Mouse (Mus musculus): ENCODE data around the gene Tada2b. TPM values are rescaled to one million over a fixed set of nuclear protein-coding genes. Genes with fewer than 3 reads are reported as not detected.

The Tada2b gene
- polyA plus RNA-seq, 1 experiment from 2014 or later: 2.8 TPM

DNA sequence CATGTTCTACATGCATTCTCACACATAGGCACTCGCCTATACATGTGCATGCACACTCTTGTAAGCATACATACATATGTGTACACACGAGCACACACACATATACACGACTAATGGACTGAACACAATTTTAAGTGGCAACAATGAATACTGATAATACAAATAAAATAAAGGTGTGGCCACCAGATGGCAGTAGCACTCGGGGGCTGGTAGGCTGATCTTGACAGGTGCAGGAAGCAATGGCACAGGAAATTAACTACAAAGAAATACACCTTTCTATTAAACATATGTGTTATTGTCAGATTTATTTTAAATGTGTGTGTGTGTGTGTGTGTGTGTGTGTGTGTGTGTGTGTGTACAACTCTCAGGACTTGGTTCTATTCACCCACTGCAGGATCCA, 25.2 kb downstream of the Tada2b start:
- Histone ChIP-seq H3K27ac (no peak overlapping the region), H3K4me1 (peaks cover 7% of the 10 kb centered on the region; the same call in 1 of the 2 replicates), H3K36me3 (ENCODE audit: poor library complexity, severe bottlenecking) (no peaks in the 10 kb centered on the region), H3K4me3 (no peak overlapping the region), H3K27me3 (peaks cover 16% of the 10 kb centered on the region), H3K9me3 (replicated peaks) (no peaks in the 10 kb centered on the region), H3K9ac (no peak overlapping the region), H3K4me2 (no peak overlapping the region)
- no peak for ATAC-seq
- WGBS: 12% methylated on average over 4 of the region's 4 CpGs

DNA sequence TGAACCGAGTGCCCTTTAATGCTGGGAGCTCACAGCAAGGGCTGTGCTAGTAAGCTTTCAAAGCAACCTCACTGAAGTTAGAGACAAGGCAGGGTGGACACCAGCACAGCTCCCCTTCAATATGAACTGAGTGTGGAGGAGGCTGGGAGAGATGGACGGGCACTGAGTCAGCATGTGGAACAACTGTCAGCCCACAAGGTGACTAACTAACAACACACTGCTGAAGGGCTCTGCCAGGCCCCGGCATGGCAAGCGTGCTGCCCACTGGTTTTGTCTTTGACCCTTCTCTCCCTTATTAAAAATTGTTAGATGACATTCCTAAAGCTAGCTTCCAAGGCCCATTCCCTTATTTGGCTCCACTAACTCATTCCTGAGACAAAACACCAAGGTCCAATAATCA, 26.4 kb downstream of the Tada2b start:
- Histone ChIP-seq H3K4me1 (no peaks in the 10 kb centered on the region), H3K36me3 (ENCODE audit: poor library complexity, severe bottlenecking) (no peaks in the 10 kb centered on the region), H3K9ac (no peak overlapping the region), H3K4me3 (no peak overlapping the region), H3K9me3 (replicated peaks) (no peaks in the 10 kb centered on the region), H3K4me2 (no peak overlapping the region), H3K27me3 (peaks cover 16% of the 10 kb centered on the region), H3K27ac (no peak overlapping the region)
- 77% methylated on average over 4 of the region's 4 CpGs for WGBS
- no peak for ATAC-seq

DNA sequence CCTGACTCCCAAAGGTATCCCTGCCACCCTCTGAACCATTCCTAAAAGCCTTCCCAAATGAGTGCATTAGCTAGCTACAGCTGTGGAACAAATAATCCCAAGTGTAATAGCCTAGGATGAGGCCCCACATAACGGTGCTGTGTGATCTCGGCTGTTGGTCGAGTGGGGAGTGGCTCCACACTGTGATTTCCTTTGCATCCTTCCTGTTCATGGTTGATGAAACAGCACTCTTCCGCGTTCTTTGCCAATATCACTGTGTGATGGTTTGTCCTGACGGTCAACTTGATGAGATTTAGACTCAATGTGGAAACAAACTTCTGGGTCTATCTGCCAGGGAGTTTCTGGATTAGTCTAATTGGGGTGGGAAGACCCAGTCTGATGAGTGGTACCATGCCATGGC, 31.3 kb downstream of the Tada2b start:
- no peak overlapping the region for H3K27ac ChIP-seq
- H3K9me3 ChIP-seq (replicated peaks): no peaks in the 10 kb centered on the region
- no peaks in the 10 kb centered on the region for H3K36me3 ChIP-seq (ENCODE audit: poor library complexity, severe bottlenecking)
- no peaks in the 10 kb centered on the region for H3K27me3 ChIP-seq
- ATAC-seq: no peak
- H3K9ac ChIP-seq: no peak overlapping the region
- no peak overlapping the region for H3K4me3 ChIP-seq
- WGBS: 81% methylated on average over 6 of the region's 6 CpGs
- no peak overlapping the region for H3K4me2 ChIP-seq
- no peaks in the 10 kb centered on the region for H3K4me1 ChIP-seq

DNA sequence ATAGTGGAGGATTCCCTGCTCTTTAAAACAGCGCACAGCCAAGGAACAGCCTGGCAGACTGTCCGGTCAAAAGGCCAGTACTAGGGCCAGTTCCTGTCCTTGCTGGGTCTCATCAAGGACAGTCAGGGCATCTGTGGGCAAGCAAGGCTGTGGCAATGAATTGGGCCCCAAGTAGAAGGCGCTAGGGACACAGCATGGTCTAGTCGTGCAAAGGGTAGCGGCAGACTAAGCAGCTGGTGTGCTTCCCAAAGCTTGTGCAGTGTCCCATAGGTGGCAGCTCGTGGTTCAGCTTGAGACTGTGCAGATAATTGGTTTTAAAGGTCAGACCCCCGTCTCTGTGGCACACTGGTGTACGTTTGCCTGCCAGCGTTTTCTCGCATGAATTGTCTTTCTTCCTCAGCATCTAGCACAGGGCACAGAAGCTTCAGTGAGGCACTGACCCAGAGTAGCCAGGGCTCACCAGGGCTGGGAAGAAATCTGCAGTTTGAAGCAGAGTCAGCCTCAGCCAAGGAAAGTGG, 32.2 kb downstream of the Tada2b start:
- no peaks in the 10 kb centered on the region for H3K9me3 ChIP-seq (replicated peaks)
- no peaks in the 10 kb centered on the region for H3K4me1 ChIP-seq
- WGBS: 61% methylated on average over 10 of the region's 10 CpGs
- H3K27ac ChIP-seq: no peak overlapping the region
- H3K9ac ChIP-seq: no peak overlapping the region
- H3K27me3 ChIP-seq: no peaks in the 10 kb centered on the region
- H3K36me3 ChIP-seq (ENCODE audit: poor library complexity, severe bottlenecking): no peaks in the 10 kb centered on the region
- H3K4me2 ChIP-seq: no peak overlapping the region
- no peak for ATAC-seq
- no peak overlapping the region for H3K4me3 ChIP-seq

DNA sequence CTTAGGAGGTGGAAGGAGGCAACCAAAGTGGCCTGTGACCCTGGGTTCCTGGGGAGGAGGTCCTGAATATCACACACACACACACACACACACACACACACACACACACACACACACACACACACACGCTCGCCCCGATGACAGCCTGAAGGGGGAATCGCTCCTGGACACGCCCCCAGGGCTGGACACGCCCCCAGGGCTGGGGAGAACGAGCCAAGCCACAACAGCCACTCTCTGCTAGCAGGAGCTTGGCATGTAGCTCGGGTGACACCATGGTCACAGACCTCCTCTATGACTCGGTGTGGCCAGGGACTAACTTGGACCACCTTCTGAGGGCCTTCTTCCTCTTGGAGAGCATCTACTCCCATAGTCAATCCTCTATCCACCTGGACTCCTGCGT, 33.0 kb downstream of the Tada2b start:
- ATAC-seq: no peak
- H3K27ac ChIP-seq: no peak overlapping the region
- no peak overlapping the region for H3K4me2 ChIP-seq
- no peaks in the 10 kb centered on the region for H3K27me3 ChIP-seq
- H3K9me3 ChIP-seq (replicated peaks): no peaks in the 10 kb centered on the region
- no peak overlapping the region for H3K9ac ChIP-seq
- H3K4me3 ChIP-seq: no peak overlapping the region
- no peaks in the 10 kb centered on the region for H3K4me1 ChIP-seq
- no peaks in the 10 kb centered on the region for H3K36me3 ChIP-seq (ENCODE audit: poor library complexity, severe bottlenecking)
- WGBS: 22% methylated on average over 10 of the region's 10 CpGs

DNA sequence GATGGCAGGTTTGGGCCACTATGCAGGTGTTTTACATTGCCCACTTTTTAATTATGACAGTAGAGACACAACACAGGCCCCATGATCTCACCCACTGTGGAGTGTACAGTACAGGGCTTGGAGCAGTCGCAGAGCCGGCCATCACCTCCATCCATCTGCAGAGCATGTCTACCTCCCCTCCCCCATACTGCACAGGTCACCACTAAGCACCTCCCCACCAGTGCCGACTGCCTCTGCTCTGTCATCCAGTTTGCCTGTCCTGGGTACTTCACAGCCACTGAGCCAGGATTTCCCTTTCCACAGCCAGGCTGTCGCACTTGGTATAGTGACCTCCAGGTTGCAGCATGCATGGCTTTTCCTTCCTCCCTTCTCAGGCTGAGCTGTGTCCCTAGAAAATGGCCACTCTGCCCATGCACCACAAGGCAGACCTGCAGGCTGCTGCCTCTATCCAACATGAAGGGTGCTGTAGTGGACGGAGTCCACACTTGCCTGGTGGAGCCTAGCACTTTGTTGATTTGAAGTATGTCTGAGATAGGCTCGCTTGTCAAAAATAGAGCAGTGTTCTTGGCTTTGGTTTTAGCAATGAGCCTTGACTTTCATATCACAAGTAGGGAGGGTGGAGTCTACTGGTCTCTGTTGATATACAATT, 34.3 kb downstream of the Tada2b start:
- no peaks in the 10 kb centered on the region for H3K27me3 ChIP-seq
- no peak overlapping the region for H3K4me3 ChIP-seq
- no peak overlapping the region for H3K4me2 ChIP-seq
- H3K36me3 ChIP-seq (ENCODE audit: poor library complexity, severe bottlenecking): no peaks in the 10 kb centered on the region
- no peaks in the 10 kb centered on the region for H3K9me3 ChIP-seq (replicated peaks)
- ATAC-seq: no peak
- no peak overlapping the region for H3K9ac ChIP-seq
- H3K27ac ChIP-seq: no peak overlapping the region
- WGBS: 87% methylated on average over 6 of the region's 6 CpGs
- H3K4me1 ChIP-seq: peaks cover 9% of the 10 kb centered on the region

DNA sequence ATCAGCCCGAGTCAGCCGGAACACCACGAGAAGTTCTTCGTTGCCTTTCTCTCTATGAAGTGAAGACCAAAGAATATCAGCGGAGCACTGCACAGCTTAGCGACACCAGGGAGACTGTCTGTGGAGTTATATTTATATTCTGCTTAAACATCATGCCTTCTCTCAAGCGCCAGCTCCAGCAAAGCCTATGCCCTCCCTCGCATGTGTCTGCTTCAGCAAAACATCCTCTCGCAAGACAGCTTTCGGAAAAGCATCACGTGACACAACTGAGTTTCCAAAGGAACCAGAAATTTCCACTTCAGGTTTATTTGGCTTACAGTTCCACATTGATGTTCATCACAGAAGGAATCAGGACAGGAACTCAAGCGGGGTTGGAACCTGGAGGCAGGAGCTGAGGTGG, 36.2 kb downstream of the Tada2b start:
- Histone ChIP-seq H3K4me3 (no peak overlapping the region), H3K27me3 (0 out of 2 replicates have a peak, but pooled peaks cover 2% of the 10 kb centered on the region), H3K9ac (no peak overlapping the region), H3K9me3 (replicated peaks) (no peaks in the 10 kb centered on the region), H3K4me1 (peaks cover 13% of the 10 kb centered on the region), H3K36me3 (ENCODE audit: poor library complexity, severe bottlenecking) (no peaks in the 10 kb centered on the region), H3K4me2 (no peak overlapping the region), H3K27ac (no peak overlapping the region)
- 94% methylated on average over 12 of the region's 12 CpGs for WGBS
- no peak for ATAC-seq

DNA sequence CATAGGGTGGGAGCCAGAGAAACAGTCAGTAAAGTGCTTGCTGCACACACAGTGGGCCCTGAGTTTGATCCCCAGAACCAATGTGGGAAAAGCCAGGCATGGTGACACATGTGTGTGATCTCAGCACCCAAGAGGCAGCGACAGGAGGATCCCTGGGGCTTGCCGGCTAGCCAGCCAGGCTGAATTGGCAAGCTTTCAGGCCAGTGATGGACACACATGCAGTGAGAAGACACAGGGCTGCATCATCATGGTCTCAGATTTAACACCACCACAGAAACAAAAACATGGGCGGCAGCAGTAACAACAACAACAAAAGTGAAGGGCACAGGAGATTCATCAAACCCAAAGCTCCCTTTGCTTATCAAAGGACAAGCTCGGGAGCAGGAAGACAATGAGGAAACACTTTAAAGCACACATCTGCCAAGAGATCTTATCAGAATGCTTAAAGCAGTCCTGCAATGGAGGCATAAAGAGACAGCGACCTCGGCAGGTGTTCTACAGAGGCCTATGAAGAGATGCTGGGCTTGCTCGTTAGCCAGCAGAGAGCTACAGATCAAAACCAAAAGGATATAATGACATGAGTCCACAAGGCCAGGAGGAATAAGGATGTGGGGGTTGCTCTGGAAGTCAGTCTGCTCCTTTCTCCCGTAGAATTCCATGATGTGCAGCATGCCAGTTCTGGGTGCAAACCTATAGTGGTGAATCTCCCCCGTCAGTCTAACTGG, 37.8 kb downstream of the Tada2b start:
- Histone ChIP-seq H3K9me3 (replicated peaks) (no peaks in the 10 kb centered on the region), H3K9ac (no peak overlapping the region), H3K27ac (no peak overlapping the region), H3K4me1 (peaks cover 13% of the 10 kb centered on the region), H3K36me3 (ENCODE audit: poor library complexity, severe bottlenecking) (no peaks in the 10 kb centered on the region), H3K27me3 (0 out of 2 replicates have a peak, but pooled peaks cover 2% of the 10 kb centered on the region), H3K4me2 (no peak overlapping the region), H3K4me3 (no peak overlapping the region)
- peak; percentile 45; the same call in 1 of the 2 replicates for ATAC-seq
- WGBS: 36% methylated on average over 9 of the region's 9 CpGs

DNA sequence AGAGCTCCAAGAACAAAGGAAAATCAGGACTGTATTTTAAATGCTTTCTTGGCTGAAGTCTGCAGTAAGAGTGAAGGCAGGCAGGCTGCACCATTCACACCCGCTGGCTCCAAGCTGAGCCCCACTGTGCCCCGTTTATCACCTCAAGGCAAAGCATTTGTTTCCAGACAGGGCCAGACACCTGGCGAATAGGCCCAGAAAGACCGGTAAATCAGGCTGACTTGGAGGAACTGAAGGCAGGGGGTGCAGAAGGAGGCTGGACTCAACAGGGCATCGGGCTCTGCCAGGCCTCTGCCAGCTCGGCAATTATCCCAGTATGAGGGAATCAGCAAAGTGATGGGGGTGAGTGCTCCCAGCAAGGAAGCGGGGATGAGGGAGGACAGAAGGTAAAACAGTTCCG, 39.1 kb downstream of the Tada2b start:
- ATAC-seq: no peak
- H3K27me3 ChIP-seq: 0 out of 2 replicates have a peak, but pooled peaks cover 2% of the 10 kb centered on the region
- H3K9ac ChIP-seq: no peak overlapping the region
- peaks cover 13% of the 10 kb centered on the region for H3K4me1 ChIP-seq
- no peaks in the 10 kb centered on the region for H3K9me3 ChIP-seq (replicated peaks)
- no peak overlapping the region for H3K4me3 ChIP-seq
- no peak overlapping the region for H3K27ac ChIP-seq
- WGBS: 31% methylated on average over 8 of the region's 8 CpGs
- no peak overlapping the region for H3K4me2 ChIP-seq
- no peaks in the 10 kb centered on the region for H3K36me3 ChIP-seq (ENCODE audit: poor library complexity, severe bottlenecking)

DNA sequence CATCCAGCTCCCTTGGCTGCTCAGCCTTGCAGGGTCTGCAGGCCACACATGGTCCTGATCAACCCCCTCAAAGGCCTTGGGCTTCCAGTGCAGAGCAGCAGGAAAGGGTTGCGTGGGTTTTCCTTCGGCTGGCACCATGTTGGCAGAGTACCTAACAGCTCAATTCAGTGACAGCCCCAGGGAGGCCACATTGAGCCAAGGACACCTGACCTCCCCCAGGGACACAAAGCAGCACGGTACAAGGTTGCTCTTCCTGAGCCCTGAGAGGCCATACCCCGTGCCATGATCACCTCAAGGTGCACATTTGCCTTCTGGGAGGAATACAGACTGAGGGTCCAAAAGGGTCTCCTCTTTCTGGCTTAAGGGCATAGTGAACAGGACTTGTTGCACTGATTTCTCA, 39.5 kb downstream of the Tada2b start:
- WGBS: 68% methylated on average over 4 of the region's 4 CpGs
- Histone ChIP-seq H3K4me2 (no peak overlapping the region), H3K4me1 (peaks cover 13% of the 10 kb centered on the region), H3K4me3 (no peak overlapping the region), H3K27me3 (0 out of 2 replicates have a peak, but pooled peaks cover 2% of the 10 kb centered on the region), H3K36me3 (ENCODE audit: poor library complexity, severe bottlenecking) (no peaks in the 10 kb centered on the region), H3K9ac (no peak overlapping the region), H3K9me3 (replicated peaks) (no peaks in the 10 kb centered on the region), H3K27ac (no peak overlapping the region)
- no peak for ATAC-seq

DNA sequence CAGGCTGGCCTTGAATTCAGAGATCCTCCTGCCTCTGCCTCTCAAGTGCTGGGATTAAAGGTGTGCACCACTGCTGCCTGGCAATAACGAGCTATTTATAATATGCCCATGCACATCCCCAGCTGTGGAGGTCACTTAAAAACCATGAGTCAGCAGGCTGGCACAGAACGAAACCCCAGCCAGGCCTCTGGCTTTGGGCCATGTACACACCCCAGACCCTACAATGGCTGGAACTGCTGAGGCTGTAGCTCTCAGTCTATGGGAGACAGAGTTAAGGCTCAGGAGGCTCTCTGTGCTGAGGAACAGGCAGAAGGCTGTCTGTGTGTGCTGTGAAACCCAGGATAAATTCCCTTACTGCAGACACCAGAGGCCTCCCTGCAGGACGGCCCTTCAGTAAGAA, 43.3 kb downstream of the Tada2b start:
- Histone ChIP-seq H3K4me1 (peaks cover 13% of the 10 kb centered on the region), H3K27me3 (0 out of 2 replicates have a peak, but pooled peaks cover 2% of the 10 kb centered on the region), H3K4me2 (no peak overlapping the region), H3K9ac (no peak overlapping the region), H3K4me3 (no peak overlapping the region), H3K9me3 (replicated peaks) (no peaks in the 10 kb centered on the region), H3K27ac (no peak overlapping the region), H3K36me3 (ENCODE audit: poor library complexity, severe bottlenecking) (no peaks in the 10 kb centered on the region)
- WGBS: 74% methylated on average over 3 of the region's 3 CpGs
- ATAC-seq: no peak

DNA sequence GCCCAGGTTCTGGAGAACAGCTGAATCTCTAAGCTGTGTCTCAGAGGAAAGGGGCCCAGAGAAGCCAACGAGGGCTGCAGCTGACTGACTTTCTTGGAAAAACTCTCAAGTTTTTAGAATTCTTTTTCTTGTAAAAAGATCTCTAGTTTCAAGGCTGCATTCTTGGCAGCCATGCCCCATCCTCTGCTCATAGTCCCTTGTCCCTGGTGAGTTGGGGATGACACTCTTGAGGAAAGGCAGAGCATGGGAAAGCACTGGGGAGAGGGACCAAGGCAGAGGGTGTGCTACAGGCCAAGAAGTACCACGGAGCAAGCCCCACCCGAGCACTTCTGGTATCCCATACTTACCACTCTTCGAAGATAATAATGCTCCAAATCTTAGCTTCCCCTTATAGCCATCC, 47.2 kb downstream of the Tada2b start:
- no peak overlapping the region for H3K27ac ChIP-seq
- H3K9me3 ChIP-seq (replicated peaks): no peaks in the 10 kb centered on the region
- no peak overlapping the region for H3K4me2 ChIP-seq
- H3K9ac ChIP-seq: no peak overlapping the region
- H3K4me1 ChIP-seq: peaks cover 10% of the 10 kb centered on the region; the same call in 1 of the 2 replicates
- no peaks in the 10 kb centered on the region for H3K27me3 ChIP-seq
- 82% methylated on average over 4 of the region's 4 CpGs for WGBS
- no peak for ATAC-seq
- no peaks in the 10 kb centered on the region for H3K36me3 ChIP-seq (ENCODE audit: poor library complexity, severe bottlenecking)
- H3K4me3 ChIP-seq: no peak overlapping the region
